Mouse (Mus musculus): Measurements from ENCODE around the gene Alox8. TPM values are rescaled to one million over a fixed set of nuclear protein-coding genes. Genes with fewer than 3 reads are reported as not detected.
A peak's percentile ranks its signal among the peaks of the same experiment; 100 is the strongest.

Gene Alox8
- 1 to 10 TPM; 1.4 to 2.1 TPM for total RNA-seq (2021)

DNA sequence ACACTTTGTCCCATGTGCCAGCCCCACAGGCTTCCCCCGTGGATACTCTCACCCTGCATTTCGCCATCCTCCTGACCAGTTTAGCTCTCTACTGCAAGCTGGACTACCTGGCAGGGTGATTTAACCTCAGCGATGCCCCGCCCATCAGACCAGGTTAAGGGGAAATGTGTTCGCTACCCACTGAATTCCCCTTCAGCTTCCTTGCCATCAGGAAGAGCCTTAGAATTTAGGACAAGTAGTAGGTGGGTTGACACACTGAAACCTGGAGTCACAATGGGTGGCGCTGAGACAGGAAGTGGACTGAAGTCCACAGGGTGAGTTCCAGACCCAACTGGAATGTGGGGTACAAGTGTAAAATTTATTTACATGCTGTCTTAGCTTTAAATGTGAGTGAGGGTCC is at the start of gene Alox8:
Gene Alox8, minus strand, starts transcription at position 101 of the 400 bp plus-strand sequence.
- DNase-seq, result no peak
- intact Hi-C loops (cut with DNase I), result no loop called here

GRCm38 (mm10) chr11:69245643-69246042 is 48.0 kb upstream of the Alox8 start:
- DNase-seq, result peak in 1 of 2 experiments; percentile 44
- intact Hi-C loops (cut with DNase I), result loop anchor here (5.0 kb wide), 1 partner anchor 183 kb away; no protein-coding TSS in a partner anchor

DNA sequence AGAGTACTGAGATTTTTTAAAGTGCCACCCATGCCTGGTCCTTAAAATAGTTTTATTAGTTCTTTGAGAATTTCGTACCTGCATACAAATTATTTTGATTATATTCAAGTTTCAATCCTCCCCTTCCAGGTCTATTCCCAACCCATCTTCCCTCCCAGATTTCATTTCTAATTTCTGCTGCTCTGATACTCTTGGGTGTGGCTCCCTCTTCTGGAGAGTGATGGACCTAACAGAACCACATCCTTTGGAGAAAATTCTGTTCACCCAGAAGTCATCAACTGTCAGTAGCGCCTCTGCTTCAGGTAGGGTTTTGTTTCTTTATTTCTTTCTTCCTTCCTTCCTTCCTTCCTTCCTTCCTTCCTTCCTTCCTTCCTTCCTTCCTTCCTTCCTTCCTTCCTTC is 47.3 kb upstream of the Alox8 start:
- DNase-seq, result peak in 1 of 2 experiments; percentile 29
- intact Hi-C loops (cut with DNase I), result loop anchor here (1.0 to 5.0 kb wide), 3 partner anchors 52 to 183 kb away; partner anchors contain the start of gene Aloxe3

- intact Hi-C loops (cut with DNase I), result no loop called here
- DNase-seq, result no peak
These were observed 39.2 kb upstream of the Alox8 start, which contains the start of gene Gucy2e for GRCm38 (mm10) chr11:69236926-69237260. Gene Gucy2e, minus strand, starts transcription at chr11:69237036.

DNA sequence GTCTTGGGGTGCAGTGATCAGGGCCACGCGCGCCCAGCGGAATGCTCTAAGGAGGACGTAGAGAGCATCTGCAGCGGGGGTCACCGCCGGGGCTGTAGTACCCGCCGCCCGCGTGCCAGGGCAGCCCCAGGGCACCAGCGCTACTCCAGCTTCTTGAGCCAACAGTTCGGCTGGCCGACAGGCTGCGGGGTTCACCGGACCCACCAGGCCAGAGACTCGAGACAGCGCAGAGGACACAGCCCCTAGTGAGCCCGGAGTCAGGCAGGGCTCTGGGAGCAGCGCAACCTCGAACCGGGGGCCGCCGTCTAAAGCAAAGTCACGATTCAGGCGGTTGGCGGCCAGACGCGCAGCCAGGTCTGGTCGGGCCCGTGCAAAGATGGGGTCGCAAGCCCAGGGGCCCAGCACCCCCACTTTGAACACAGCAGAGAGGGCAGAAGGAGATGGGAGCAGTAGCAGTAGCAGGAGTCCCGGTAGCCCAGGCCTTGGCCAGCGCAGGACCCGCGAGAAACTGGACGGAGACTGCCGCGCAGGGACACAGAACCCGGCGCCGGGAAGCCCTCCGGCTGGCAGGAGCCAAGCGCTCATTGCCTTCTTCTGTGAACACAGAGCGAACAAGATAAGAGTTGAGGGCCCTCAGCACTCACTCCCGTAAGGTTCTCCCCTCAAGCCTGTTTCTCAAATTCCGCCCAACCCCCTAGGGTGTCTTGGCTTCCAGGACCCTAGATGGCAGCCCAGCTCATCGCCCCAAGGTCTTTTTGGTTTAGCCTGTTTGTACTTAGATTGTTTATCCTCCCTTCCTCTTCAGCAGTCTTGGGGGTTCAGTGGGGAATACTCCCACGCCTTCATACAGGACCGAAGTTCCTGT is 38.6 kb upstream of the Alox8 start:
- DNase-seq, result no peak
- intact Hi-C loops (cut with DNase I), result no loop called here

- DNase-seq, result peak; percentile 29 to 41
- intact Hi-C loops (cut with DNase I), result no loop called here
These were observed 37.8 kb upstream of the Alox8 start for GRCm38 (mm10) chr11:69235285-69236060.

DNA sequence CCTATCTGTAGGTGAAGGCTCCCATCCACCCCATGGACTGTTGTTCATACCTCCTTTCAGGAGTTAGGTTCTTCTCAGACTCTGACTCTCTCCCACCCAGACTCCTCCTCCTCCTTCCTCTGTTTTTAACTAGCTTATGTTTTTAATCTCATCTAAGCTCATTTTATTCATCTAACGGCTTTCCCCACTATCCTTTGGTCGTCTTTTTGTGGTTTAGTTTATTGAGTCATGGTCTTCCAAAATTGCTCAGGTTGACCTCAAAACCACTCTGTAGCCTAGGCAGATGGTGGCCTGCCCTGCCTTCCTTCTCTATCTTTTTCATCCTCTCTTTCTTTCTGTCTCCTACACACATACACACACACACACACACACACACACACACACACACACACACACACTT is 35.5 kb upstream of the Alox8 start:
- intact Hi-C loops (cut with DNase I), result no loop called here
- no peak for DNase-seq

DNA sequence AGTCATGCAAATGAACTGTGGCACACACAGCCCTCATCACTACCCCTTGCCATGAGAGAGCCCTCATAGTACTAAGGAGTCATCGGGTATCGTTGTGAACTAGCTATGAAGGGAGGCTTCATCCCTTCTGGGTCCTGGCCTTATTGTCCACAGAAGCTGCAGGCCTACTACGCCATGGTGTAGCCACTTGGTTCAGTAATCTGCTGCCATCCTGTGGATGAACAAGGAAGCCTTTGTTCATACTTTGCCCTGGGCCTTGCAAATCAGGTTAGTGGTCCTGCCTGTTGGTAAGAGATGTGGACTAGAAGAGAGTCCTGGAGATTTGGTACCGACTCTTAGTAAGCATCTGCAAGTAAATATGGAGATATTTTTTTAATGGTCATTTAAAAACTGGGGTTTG is 32.8 kb upstream of the Alox8 start:
- intact Hi-C loops (cut with DNase I), result no loop called here

DNA sequence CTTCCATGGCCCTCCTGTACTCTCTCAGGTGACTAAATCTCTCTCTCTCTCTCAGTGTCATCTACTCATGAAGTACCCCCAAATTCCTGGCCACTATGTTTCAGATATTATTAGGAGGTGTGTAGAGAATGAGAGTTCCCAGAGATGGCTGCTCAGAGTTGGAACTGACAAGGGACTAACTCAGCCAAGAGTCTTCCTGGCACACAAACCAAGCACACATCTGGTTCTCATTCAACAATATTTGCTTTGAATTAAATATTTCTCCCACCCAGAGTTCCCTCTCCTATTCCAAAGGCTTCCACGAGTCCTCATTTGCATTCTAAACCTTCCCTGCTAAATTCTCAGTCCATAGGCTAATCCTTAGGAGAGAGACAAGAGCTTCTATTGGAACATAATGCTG is 28.1 kb upstream of the Alox8 start:
- no peak for DNase-seq
- intact Hi-C loops (cut with DNase I), result no loop called here

More for the DNA sequence above, 32.8 kb upstream of the Alox8 start:
- no peak for DNase-seq

- DNase-seq, result no peak
- intact Hi-C loops (cut with DNase I), result no loop called here
These were observed 25.5 kb upstream of the Alox8 start for GRCm38 (mm10) chr11:69223101-69223500.

GRCm38 (mm10) chr11:69221070-69221469 is 23.4 kb upstream of the Alox8 start:
- DNase-seq, result peak; percentile 20 to 30
- intact Hi-C loops (cut with DNase I), result no loop called here

DNA sequence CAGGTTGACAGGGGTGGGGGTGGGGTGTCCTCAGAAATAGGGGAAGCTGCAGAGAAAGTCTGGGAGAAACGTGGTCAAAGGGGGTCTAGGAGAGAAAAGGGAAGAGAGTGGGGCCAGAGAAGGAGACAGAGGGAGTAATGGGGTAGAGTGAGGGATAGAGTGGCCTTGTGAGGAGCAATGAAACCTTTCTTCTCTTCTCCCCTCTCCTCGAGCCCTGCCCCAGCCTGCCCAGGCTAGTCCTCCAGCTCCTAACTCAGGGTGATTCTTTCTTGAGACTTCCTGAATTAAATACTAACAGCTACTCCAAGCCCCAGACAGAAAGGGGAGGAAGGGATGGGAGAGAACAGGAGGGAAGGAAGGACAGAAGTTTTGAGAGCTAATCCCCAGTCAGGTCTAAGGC is 21.0 kb upstream of the Alox8 start:
- no peak for DNase-seq
- intact Hi-C loops (cut with DNase I), result no loop called here

DNA sequence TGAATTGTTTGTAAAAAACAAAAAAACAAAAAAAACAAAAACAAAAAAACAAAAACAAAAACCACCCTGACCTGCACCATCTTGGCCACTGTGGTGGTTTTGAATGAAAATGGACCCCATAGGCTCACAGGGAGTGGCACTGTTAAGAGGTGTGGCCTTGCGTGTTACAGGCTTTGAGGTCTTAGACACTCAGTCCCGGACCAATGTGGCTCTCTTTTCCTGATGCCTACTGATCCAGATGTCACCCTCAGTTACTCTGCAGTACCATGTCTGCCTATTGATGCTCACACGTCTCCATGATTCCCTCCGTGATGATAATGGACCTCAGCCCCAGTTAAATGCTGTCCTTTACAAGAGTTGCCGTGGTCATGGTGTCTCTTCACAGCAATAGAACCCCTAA is 19.8 kb upstream of the Alox8 start:
- intact Hi-C loops (cut with DNase I), result no loop called here
- DNase-seq, result no peak

DNA sequence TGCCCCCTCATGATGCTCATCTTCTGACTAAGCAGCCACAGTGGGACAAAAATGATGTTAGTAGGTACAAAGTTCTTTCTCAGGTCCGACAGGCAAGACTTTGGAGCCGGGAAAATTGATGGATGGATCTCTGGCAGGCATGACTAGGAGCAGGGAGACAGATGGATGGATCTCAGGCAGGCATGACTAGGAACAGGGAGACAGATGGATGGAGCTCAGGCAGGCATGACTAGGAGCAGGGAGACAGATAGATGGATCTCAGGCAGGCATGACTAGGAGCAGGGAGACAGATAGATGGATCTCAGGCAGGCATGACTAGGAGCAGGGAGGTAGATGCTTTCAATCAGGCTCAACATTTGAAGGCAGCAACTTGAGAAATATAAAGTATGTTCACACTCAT is 13.8 kb upstream of the Alox8 start:
- DNase-seq, result no peak
- intact Hi-C loops (cut with DNase I), result no loop called here

- intact Hi-C loops (cut with DNase I), result no loop called here
These were observed 5.0 kb upstream of the Alox8 start for GRCm38 (mm10) chr11:69202469-69203230.

GRCm38 (mm10) chr11:69200231-69200630 is 2.6 kb upstream of the Alox8 start:
- intact Hi-C loops (cut with DNase I), result no loop called here
- no peak for DNase-seq

More at GRCm38 (mm10) chr11:69202469-69203230, 5.0 kb upstream of the Alox8 start:
- no peak for DNase-seq

DNA sequence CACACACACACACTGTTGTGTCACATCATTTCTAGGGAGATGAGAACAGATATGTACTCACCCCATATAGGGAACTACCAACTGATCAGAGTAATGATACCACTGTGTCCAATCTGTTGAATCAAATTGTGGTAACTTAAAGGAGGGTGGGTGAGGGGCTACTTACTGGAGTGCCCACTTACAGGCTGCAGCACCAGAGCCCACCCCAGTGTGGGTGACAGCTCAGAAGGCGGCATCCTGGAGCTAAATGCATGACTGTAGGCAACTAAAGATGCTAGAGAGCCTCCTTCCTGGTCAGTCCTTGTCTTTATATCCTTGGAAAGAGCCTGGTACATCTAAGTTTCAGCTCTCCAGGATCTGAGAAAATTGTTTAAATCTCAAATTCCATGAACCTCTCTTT is 1.6 kb upstream of the Alox8 start:
- DNase-seq, result no peak
- intact Hi-C loops (cut with DNase I), result no loop called here

DNA sequence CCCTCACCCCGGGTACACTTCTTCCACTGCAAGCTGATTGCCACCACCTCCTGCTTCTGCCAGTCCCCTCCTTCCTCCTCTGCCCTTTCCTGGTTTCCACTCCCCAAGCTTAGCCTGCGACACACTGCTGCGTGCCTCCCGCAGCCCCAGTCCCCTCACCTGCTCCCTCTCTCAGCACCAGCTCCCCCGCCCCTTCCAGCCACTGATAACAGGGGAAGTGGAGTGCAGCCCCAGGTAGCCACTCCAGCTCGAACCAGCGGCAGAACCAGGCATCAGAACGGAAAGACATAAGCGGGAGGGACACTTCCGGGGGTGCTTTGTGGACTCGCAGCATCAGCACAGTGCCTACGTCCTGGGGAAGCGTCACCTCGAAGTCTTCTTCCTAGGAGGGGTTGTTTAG is 449 bp downstream of the Alox8 start:
- DNase-seq, result no peak
- intact Hi-C loops (cut with DNase I), result no loop called here

GRCm38 (mm10) chr11:69196766-69197165 is 877 bp downstream of the Alox8 start:
- intact Hi-C loops (cut with DNase I), result no loop called here
- no peak for DNase-seq

GRCm38 (mm10) chr11:69192840-69193239 is 4.8 kb downstream of the Alox8 start:
- DNase-seq, result peak; percentile 25 to 34
- intact Hi-C loops (cut with DNase I), result loop anchor here (1.0 to 5.0 kb wide), 3 partner anchors 51 to 319 kb away; no protein-coding TSS in a partner anchor

- DNase-seq, result no peak
- intact Hi-C loops (cut with DNase I), result no loop called here
These were observed 11.7 kb downstream of the Alox8 start for GRCm38 (mm10) chr11:69185936-69186335.
